Mouse (Mus musculus) testis, postnatal 14 days (tissue): ENCODE data around the gene Mroh7.

Experiments
- DNase-seq: peaks from one replicate; pipeline ENCODE4 v3.0.0; 2021; ENCODE audit warnings: low spot score

Mroh7 gene

GRCm38 (mm10) chr4:106693841-106694430 is 36.8 kb downstream of the Mroh7 start:
- no peak for DNase-seq

- DNase-seq, result no peak
Observed at GRCm38 (mm10) chr4:106688636-106689296, 42.0 kb downstream of the Mroh7 start.

GRCm38 (mm10) chr4:106680955-106681354 is 49.8 kb downstream of the Mroh7 start:
- no peak for DNase-seq

- DNase-seq, result no peak
Observed at GRCm38 (mm10) chr4:106679152-106679551, 51.6 kb downstream of the Mroh7 start.

DNA sequence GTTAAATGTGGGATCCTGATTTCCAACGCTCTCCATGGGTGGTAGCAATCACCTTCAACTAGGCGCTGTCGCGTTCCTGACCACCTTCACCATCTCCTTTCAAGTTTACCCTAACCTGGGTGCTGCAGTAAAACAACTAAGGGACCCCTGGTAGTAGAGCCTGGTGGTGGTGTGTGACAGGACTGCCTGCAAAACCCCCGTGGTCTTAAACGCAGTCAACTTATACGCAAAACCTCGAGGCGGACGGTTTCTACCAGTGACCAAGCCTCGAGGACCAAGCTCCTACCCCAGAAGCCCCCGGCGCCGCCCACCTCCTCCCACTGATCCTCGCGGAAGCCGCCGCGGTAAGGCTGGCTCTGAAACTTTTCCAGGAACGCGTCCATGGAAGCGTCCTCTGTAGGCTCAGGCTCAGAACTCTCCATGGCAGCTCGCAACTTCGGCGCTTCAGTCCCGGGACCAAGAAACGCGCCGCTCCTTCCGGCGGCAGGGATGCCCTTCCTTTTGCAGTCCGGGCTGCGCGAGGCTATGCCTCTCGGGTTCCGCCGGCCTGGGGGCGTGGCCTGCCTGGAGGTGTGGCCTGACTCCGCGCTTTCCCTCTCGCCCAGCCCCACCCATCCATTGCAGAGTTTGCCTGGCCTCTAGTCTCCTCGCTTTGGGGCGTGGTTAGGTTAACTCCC is 52.1 kb downstream of the Mroh7 start, which contains the start of gene Ttc4:
Gene Ttc4 (minus strand): TSS at position 503 of the 677 bp plus-strand sequence.
- DNase-seq, result peak; percentile 89

GRCm38 (mm10) chr4:106676749-106677148 is 54.0 kb downstream of the Mroh7 start:
- no peak for DNase-seq

DNA sequence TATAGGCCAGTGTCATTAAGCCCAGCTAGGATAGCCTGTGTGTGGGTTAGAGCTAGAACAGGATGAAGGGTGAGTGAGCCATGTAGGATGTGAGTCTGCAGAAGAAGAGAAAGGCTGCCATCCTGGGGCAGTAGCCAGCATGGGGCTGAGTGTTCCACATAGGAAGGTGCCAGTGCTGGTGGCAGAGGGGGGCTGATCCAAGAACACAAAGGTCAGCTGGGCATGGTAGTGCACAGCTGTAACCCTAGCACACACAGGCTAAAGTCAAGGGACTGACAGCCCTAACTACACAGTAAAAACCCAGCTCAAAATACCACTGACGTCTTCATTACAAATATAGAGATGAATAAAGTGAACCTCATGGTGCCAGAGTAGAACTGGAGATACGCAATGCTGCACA is 64.2 kb downstream of the Mroh7 start:
- DNase-seq, result no peak

DNA sequence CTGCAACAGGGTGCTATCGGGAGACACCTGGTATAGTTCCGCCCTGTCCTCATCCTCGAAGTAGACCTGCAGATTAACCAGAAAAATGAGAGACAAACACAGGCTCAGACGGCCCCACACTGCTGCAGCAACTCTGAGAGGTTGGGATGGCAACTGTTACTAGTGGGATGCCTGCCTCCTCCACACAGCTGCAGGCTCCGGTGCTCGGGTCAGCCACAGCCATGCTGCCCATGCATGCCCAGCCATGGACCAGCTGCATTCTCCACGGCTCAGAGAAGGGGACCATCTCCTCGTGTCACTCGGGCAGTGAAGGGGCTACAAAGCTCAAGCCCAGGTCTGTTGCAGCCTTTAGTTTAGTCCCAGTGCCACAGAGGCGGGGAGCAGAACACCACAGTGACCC is 65.1 kb downstream of the Mroh7 start:
- DNase-seq, result no peak

DNA sequence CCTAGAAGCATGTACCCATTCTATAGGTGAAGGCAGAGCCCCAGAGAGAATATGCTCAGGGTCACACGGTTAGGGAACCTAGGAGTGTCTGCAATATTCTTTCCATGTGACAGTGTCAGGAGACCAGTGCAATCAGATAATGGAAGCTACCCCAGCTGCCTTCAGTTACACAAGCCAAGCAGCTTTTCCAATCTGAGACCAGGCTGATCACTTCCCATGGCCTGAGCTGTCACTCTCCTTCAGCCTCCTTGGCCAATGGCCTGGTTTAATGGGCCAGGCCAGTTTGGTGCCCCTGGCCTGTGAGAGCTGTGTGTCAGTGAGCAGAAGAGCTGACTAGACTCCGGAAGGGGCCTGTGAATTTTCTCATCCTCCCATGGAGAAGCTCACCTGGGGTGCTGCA is 65.5 kb downstream of the Mroh7 start:
- no peak for DNase-seq

- DNase-seq, result no peak
Observed at GRCm38 (mm10) chr4:106664697-106665096, 66.0 kb downstream of the Mroh7 start.

- no peak for DNase-seq
Observed at GRCm38 (mm10) chr4:106663956-106664470, 66.7 kb downstream of the Mroh7 start.

- DNase-seq, result no peak
Observed at GRCm38 (mm10) chr4:106655681-106656080, 75.0 kb downstream of the Mroh7 start.

GRCm38 (mm10) chr4:106653051-106653450 is 77.7 kb downstream of the Mroh7 start:
- DNase-seq, result no peak

- DNase-seq, result no peak
Observed at GRCm38 (mm10) chr4:106652546-106652945, 78.2 kb downstream of the Mroh7 start.

DNA sequence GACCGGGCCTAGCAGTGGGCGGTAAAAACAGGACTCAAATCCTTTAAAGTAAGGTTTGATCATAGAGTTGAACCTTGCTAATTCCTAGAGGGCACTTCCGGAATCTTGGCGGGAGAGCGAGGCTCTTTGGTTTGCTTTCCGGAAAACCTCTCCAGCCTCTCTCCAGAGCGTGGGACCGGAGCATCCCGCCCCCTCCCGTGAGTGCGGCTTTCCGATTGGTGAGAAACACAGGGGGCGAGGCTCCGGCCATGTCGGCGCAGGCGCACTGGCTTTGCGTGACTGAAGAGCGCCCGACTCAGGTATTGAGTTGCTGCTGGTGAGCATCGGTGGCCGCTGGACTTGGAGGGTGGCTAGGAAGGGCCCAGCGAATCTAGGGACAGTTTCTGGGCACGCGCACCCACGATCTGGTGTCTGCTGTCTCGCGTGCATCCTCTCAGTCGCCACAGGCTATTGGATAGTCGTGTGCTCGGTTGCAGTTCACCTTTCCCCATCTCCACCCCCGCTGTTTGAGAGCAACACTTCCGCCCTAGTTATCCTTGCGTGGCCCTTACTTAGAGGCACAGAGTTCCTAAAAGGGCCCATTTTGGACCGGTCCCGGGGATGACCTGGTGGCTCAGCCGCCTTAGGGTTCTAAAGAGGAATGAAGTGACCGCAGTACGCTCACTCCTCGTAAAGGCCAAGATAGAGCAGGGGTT is 79.7 kb downstream of the Mroh7 start, which contains the start of gene Pars2:
Gene Pars2 (plus strand): TSS at position 237 of the 695 bp plus-strand sequence.
- peak; percentile 97 for DNase-seq

DNA sequence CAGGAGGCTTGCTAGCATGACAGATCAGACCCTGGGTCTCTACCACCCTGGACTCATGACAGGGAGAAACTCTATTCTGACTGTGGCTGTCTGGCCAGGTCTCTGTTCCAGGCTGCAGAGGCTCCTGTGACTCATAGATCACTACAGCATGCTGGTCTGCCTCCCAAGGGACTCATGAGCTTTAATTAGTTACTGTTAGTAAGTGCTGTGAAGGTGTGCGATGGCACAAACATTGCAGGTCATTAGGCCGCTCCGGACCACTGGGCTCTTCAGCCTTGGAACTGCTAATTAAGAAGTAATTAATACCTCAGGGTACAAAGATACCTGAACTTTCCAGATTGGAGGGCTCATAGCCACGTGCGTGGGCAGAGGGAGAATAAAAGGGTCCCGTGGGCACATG is 83.6 kb downstream of the Mroh7 start:
- DNase-seq, result no peak

- no peak for DNase-seq
Observed at GRCm38 (mm10) chr4:106645797-106646196, 84.9 kb downstream of the Mroh7 start.

DNA sequence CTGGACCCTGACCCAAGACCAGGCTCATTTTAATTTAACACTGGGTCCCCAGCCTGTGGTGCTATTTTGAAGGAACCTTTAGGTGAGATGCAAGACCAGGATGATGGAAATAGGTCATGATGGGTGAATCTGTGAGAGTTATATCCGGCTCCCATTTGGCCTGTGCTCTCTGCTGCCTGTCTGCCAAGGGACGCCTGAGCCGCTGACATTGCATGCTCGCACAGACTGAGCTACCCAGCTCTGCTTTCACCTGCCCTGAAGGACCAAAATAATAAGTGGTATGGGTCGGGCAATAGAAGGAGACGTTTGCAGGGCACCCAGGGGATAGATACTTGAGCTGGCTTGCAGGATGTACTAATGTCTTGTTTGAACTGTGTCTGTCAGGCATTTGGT is 86.5 kb downstream of the Mroh7 start:
- no peak for DNase-seq

GRCm38 (mm10) chr4:106643483-106644217 is 87.1 kb downstream of the Mroh7 start:
- DNase-seq, result no peak

- DNase-seq, result no peak
Observed at GRCm38 (mm10) chr4:106634086-106634479, 96.6 kb downstream of the Mroh7 start.

GRCm38 (mm10) chr4:106633281-106634085 is 97.2 kb downstream of the Mroh7 start:
- DNase-seq, result no peak
